Mouse (Mus musculus) midbrain, embryonic 16.5 days (tissue): ENCODE data around the gene Olfr1461. TPM values are rescaled to one million over a fixed set of nuclear protein-coding genes. Genes with fewer than 3 reads are reported as not detected.

Experiments
- ATAC-seq: fragments of 200-750 bp; cut with Nextera tagmentation; 2 replicates; pipeline ENCODE4 v1.8.0; 2017; ENCODE audit warnings: moderate TSS enrichment
- H3K27ac ChIP-seq: fragments of 300-500 bp; sonication (generic); 2 replicates; pipeline ENCODE4 v1.5.1; 2014; ENCODE audit warnings: mild to moderate bottlenecking, low read length, mixed read lengths
- H3K27me3 ChIP-seq: fragments of 300-500 bp; sonication (generic); 2 replicates; pipeline ENCODE4 v1.6.1; 2014; ENCODE audit warnings: low read depth, low read length, mixed read lengths; ENCODE audit not compliant: control insufficient read depth, insufficient read depth
- H3K36me3 ChIP-seq: fragments of 300-500 bp; sonication (generic); 2 replicates; pipeline ENCODE4 v1.6.1; 2014; ENCODE audit warnings: mild to moderate bottlenecking, low read length, moderate library complexity, mixed read lengths; ENCODE audit not compliant: control insufficient read depth, insufficient read depth
- H3K4me1 ChIP-seq: fragments of 300-500 bp; sonication (generic); 2 replicates; pipeline ENCODE4 v1.6.1; 2014; ENCODE audit warnings: mild to moderate bottlenecking, low read length, mixed read lengths; ENCODE audit not compliant: control insufficient read depth, insufficient read depth
- H3K4me2 ChIP-seq: fragments of 300-500 bp; sonication (generic); 2 replicates; pipeline ENCODE4 v1.6.1; 2014; ENCODE audit warnings: mild to moderate bottlenecking, low read length, mixed read lengths
- H3K4me3 ChIP-seq: fragments of 300-500 bp; sonication (generic); 2 replicates; pipeline ENCODE4 v1.5.1; 2014; ENCODE audit warnings: low read depth, mild to moderate bottlenecking, low read length, moderate library complexity, mixed read lengths
- H3K9ac ChIP-seq: fragments of 300-500 bp; sonication (generic); 2 replicates; pipeline ENCODE4 v1.6.1; 2014; ENCODE audit warnings: low read depth, low read length, mixed read lengths
- H3K9me3 ChIP-seq: fragments of 300-500 bp; sonication (generic); replicated peaks from 2 replicates; pipeline ENCODE4 v1.6.1; 2014; ENCODE audit warnings: mild to moderate bottlenecking, low read length, mixed read lengths; ENCODE audit not compliant: control insufficient read depth, poor library complexity, severe bottlenecking
- WGBS: fragments of 180-500 bp; shearing (Covaris S2); extraction: QIAGEN DNeasy Blood & Tissue Kit; methylation state at CpG from one replicate; pipeline ENCODE4 v1.1.7; 2014; 5-methylcytosine and 5-hydroxymethylcytosine counted together
- polyA plus RNA-seq: library from polyadenylated mRNA; unstranded; fragments of >200 nt; fragmentation: Nextera tagmentation; extraction: Ambion mirVana; gene quantifications from 2 replicates; pipeline ENCODE4 v1.2.1, GENCODE M21; 2015

The Olfr1461 gene
- polyA plus RNA-seq = not detected in 2 replicates

- Histone ChIP-seq H3K4me2 (no peak within 1 kb of the TSS), H3K9ac (no peak within 1 kb of the TSS), H3K9me3 (no peaks in the 10 kb centered on the region; the same call in 1 of the 2 replicates), H3K27me3 (no peaks in the 10 kb centered on the region), H3K4me1 (no peaks in the 10 kb centered on the region), H3K27ac (no peak within 1 kb of the TSS), H3K36me3 (no peaks in the 10 kb centered on the region), H3K4me3 (no peak within 1 kb of the TSS)
- ATAC-seq = no peak
- 33% methylated on average over 1 of the region's 1 CpGs for WGBS
Measured at GRCm38 (mm10) chr19:13162700-13163099, at the start of gene Olfr1461. Gene Olfr1461, plus strand, starts transcription at chr19:13163000.

GRCm38 (mm10) chr19:13149449-13149848 lies 13.4 kb upstream of the Olfr1461 start, which contains the start of gene Olfr1459:
Gene Olfr1459, minus strand, starts transcription at chr19:13149549.
- Histone ChIP-seq H3K27me3 (no peaks in the 10 kb centered on the region), H3K4me3 (no peak within 1 kb of the TSS), H3K4me2 (no peak within 1 kb of the TSS), H3K27ac (no peak within 1 kb of the TSS), H3K4me1 (no peaks in the 10 kb centered on the region), H3K9me3 (peaks cover 11% of the 10 kb centered on the region; the same call in 1 of the 2 replicates), H3K9ac (no peak within 1 kb of the TSS), H3K36me3 (no peaks in the 10 kb centered on the region)
- WGBS = 71% methylated on average over 1 of the region's 1 CpGs
- ATAC-seq = no peak

GRCm38 (mm10) chr19:13185434-13185833 lies 22.6 kb downstream of the Olfr1461 start, which contains the start of gene Olfr1462:
Gene Olfr1462, plus strand, starts transcription at chr19:13185734.
- no peak within 1 kb of the TSS for H3K4me3 ChIP-seq
- H3K9ac ChIP-seq = no peak within 1 kb of the TSS
- no peak within 1 kb of the TSS for H3K27ac ChIP-seq
- no peaks in the 10 kb centered on the region for H3K36me3 ChIP-seq
- no peak for ATAC-seq
- peaks cover 5% of the 10 kb centered on the region; the same call in 1 of the 2 replicates for H3K9me3 ChIP-seq
- no peaks in the 10 kb centered on the region for H3K4me1 ChIP-seq
- no peak within 1 kb of the TSS for H3K4me2 ChIP-seq
- 92% methylated on average over 1 of the region's 1 CpGs for WGBS
- H3K27me3 ChIP-seq = no peaks in the 10 kb centered on the region

Other genes starting within 250 kb of the Olfr1461 start
- not detected in 2 replicates for gene Olfr1448, start 238.6 kb upstream of the Olfr1461 start, polyA plus RNA-seq
- gene Olfr1449, start 232.2 kb upstream of the Olfr1461 start, polyA plus RNA-seq = not detected in 2 replicates
- not detected in 2 replicates for gene Olfr1450, start 212.7 kb upstream of the Olfr1461 start, polyA plus RNA-seq
- not detected in 2 replicates for gene Olfr1451, start 168.0 kb upstream of the Olfr1461 start, polyA plus RNA-seq
- gene Olfr1453, start 134.7 kb upstream of the Olfr1461 start, polyA plus RNA-seq = not detected in 2 replicates
- gene Olfr1454, start 102.4 kb upstream of the Olfr1461 start, polyA plus RNA-seq = not detected in 2 replicates
- not detected in 2 replicates for gene Olfr1457, start 65.1 kb upstream of the Olfr1461 start, polyA plus RNA-seq
- not detected in 2 replicates for gene Olfr1458, start 56.2 kb upstream of the Olfr1461 start, polyA plus RNA-seq
- not detected in 2 replicates for gene Olfr1459, start 13.5 kb upstream of the Olfr1461 start, polyA plus RNA-seq
- not detected in 2 replicates for gene Olfr1462, start 22.7 kb downstream of the Olfr1461 start, polyA plus RNA-seq
- not detected in 2 replicates for gene Olfr1463, start 68.3 kb downstream of the Olfr1461 start, polyA plus RNA-seq
- gene Olfr1465, start 152.5 kb downstream of the Olfr1461 start, polyA plus RNA-seq = not detected in 2 replicates
- gene Olfr1466, start 175.9 kb downstream of the Olfr1461 start, polyA plus RNA-seq = not detected in 2 replicates
- gene Olfr1467, start 199.2 kb downstream of the Olfr1461 start, polyA plus RNA-seq = not detected in 2 replicates
- not detected in 2 replicates for gene Olfr1469, start 244.8 kb downstream of the Olfr1461 start, polyA plus RNA-seq